Mouse (Mus musculus) olfactory bulb, adult 2 months (tissue): ENCODE measurements at regions not wholly inside any gene's neighbourhood (a gene's known extent, or its start where the extent isn't known, plus 50 kb on each side); places are given as distances from the start of the nearest gene placed in this dataset.

Experiments
- CTCF ChIP-seq: fragments of 200-500 bp; IDR thresholded peaks from 2 replicates; pipeline ENCODE4 v1.5.1; 2012; ENCODE audit warnings: low read depth, mild to moderate bottlenecking, low read length, moderate library complexity; ENCODE audit not compliant: insufficient read depth
- POLR2A ChIP-seq: fragments of 200-500 bp; IDR thresholded peaks from 2 replicates; pipeline ENCODE4 v1.6.1; 2012; ENCODE audit warnings: mild to moderate bottlenecking, low read depth, low read length, moderate library complexity; ENCODE audit not compliant: insufficient read depth

DNA sequence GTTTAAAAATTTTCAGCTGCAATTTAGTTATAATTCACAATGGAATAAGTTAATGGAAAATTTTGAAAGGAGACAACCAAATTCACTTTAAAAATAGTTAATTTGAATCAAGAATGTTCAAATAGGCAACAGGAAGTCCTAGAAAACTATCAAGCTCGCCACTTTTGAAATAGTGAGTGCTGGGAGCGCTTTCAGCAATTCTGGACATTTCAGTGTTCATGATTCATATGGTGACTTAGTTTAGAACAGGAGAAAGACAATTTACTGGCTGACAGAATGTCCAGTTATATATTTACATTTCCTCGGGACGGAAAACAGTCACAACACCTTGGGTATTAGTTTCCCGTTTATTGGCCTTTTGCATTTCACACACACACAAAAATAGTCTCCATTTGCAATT, 691.9 kb upstream of the Adgrl2 start:
- TF ChIP-seq CTCF (no peak), POLR2A (no peak)
